Mouse (Mus musculus) cerebellum, postnatal 25 days (tissue): ENCODE data around the gene Clcc1.

Experiments used
- DNase-seq, 2 experiments: peaks; one replicate each; pipeline ENCODE4 v3.0.0; 2021; ENCODE audit warnings: mixed read lengths in 2 of 2

Gene Clcc1

DNA sequence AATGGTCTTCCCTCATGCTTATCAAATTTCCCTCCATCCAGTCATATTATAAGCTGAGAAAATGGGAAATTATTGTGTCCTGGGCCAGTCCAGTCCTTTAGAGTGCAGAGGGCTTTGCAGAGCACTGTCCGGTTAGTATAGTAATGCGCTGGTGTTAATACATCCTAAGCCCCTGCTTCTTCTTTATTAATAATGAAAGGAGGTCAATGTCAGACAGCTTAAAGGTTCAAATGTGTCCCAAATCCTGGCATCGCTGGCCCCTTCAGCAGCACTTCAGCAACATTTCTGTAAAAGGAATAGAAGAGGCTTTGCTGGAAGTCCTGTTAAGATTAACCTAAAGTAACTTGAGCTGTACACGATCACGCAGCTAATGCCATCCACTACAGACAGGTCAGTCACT, 57.6 kb downstream of the Clcc1 start:
- DNase-seq = no peak

DNA sequence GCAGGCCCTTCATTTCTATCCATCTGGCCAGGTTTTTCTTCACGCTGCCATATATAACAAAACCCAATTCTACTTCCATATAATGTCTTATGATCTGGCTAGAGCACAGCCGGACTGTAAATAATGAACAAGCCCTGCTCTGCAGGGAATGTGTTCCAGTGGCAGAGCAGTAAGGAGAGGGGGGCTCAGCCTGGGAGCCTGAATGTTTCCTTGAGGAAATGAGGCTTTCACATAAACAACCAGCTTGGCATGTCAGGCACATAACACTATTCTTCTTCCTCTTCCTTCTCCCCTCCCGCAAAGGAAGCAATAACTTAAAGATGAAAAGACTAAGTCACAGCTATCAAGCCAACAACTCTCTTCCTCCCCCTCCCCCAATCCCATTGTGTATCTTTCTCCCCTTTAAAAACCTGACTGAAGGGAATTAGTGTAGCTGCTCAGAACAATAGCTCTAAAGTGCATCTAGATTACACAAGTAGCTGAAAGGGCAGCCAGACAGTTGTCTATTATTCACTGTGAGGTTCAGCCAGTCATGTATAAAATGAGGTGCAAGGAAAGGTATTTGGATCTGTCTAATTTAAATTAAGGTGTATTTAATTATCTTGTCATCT, 59.5 kb downstream of the Clcc1 start:
- no peak for DNase-seq

DNA sequence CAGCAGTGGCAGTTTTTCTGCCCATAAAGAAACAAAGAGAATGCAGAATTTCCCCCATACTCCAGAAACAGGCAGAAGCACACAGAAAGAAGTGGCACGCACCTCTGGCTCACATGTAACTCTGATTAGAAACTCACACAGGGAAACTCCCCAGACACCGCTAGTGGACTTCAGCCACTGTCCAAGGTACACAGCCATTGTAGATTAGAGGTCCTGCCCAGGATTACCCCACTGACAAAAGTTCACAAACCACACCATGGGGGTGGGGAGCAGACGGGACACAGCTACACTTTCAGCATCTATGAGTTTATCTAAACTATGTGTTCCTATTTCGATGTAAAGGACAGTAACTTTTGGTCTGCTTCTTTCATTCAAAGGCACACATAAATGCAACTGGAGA, 61.1 kb downstream of the Clcc1 start:
- DNase-seq = no peak

DNA sequence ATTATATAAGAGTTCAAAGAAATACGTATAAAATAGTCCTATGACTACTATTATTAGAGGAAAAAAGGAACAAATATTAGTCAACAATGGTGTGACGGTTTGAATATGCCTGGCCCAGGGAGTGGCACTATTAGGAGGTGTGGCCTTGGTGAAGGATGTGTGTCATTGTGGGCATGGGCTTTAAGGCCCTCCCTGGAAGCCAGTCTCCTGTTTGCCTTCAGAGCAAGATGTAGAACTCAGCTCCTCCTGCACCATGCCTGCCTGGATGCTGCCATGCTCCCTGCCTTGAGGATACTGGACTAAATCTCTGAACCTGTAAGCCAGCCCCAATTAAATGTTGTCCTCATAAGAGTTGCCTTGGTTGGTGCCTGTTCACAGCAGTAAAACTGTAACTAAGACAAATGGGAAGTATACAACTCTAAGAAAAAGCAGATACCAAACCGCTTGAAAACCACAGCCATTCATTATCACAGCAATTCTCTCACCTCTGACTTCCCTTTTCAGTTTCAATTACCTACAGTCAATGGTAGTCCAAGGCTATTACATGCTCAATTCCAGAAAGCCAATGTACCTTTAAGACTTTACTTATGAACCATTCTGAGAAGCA, 64.3 kb downstream of the Clcc1 start:
- no peak for DNase-seq

DNA sequence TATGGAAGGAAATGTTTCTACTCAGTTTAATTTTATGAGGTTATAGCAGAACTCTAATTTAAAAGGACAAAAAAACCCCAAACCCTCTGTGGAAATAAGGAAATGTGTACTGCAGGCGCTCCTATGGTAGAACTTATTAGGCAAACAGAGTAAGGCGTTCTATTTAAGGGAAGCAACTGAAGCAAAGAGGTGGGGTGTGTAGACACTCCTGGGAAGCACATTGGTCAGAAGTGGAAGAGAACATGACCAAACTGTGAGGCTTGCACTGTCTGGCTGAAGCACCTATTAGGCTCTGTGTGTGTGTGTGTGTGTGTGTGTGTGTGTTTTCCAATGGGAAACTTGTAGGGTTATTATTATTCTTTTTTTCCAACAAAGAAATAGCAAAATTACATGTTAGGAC, 65.6 kb downstream of the Clcc1 start:
- DNase-seq = no peak

DNA sequence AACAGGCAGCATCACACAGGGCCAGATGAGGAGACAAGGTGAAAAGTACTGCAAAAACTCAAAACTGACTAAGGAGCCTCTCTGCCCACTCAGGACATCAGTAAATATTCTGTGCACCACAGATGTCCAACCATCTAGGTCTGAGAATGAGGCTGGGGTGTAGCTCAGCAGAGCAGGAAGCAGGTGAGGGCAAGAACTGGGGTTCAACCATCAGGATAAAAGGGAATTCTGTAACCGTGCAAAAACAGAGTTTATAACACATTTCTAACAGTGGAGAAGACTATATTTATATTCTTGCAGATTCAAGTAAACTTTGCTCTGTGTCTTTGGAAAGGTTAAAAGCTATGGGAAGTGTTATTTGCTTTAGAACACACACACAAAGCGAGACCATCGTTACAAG, 66.0 kb downstream of the Clcc1 start:
- DNase-seq = no peak

DNA sequence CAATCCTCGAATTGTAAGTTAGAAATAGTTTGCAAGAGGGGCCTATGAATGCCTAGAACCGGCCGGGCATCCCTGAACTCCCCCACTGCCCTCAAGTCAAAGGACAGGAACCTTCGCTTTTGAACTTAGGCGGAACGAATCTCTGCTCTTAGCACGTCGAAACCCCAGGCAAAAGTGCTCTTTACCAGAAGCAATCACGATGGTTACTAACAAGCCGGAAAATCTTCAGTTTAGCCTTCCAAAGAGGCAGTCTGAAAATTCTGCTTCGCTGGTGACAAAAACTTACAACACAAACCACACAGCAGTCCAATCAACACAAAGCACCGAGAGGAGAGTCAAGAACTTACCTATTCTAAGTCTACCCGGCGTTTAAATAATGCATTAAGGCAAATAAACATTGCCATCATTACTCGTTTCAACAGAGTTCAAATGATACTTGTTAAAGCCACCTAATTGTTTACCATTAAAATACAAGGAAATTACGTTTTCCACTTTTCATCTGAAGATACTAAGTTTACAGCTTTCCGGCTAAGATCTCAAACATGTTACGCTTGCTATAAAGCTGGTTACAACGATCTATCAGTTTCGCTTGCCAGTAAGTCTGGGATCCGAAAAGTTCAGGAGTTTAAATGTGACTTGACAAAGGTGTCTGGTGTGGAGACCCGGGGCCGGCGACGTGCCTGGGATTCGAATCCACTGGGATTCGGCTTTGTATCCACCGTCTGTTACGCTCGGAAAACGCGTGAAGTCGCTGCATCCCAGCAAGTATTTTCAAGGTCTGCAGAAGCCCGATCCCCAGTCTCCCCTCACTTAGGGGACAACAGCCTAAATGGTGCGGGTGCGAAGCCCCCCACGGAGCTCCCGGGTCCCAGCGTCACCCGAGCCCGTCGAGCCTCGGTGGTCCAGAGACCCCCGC, 67.6 kb downstream of the Clcc1 start:
- peak in 1 of 2 experiments; percentile 46 for DNase-seq

DNA sequence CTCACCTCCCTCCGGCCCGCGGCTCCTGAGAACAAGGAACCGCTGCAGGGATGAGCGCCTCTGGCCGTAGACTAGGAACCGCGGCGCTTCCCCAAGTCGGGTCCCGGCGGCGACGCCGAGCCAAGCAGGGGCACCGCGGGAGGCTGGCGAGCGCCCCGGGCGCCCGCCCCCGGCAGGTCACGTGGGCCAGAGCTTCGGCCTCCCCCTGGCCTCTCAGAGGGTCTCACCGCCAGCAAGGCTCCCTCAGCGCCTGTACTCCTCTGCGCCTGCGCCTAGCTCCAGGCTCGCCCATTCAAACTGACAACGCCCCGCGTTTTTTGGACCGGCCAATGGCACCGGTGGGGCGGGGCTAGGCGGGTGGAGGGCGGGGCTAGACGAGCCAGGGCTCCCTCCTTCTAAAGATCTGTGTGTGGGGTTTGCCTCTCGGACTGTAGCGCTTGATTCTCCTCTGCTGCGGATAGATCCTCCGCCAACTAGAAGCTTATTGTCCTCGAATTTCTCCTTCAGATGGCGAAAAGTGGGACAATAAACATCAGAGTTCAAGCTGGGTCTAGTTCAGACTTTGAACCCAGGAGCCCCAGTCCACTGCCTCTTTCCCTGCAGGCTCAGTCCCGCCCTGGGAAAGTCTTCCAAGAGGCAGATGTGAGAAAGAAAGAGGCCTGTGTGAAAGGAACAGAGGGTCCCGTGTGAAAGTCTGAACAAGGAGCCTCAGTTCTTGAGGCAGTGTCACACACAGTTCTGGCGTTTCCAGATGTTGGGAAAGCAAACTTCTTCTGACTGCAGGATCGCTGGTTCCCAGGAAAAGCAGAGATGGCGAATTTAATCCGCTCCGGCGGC, 68.5 kb downstream of the Clcc1 start, which contains the start of gene Gpsm2:
Gpsm2 (minus strand) TSS at position 274 of the 837 bp plus-strand sequence.
- peak; percentile 92 to 97 for DNase-seq

DNA sequence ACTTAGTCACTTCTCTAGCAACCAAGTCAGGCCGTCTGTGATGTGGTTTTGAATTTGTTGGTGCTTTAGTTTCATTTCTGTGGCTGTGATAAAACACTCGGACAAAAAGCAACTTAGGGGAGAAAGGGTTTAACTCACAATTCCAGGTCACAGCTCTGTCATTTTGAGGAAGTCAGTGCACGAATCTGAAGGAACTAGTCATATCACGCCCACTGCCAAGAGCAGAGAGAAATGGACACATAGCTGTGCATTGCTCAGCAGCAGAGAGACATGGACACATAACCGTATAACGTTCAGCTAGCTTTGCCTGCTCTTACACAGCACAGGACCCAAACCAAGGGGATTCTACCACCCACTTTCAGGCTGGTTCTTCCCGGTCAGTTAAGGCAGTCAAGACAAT, 72.7 kb downstream of the Clcc1 start:
- DNase-seq = no peak

DNA sequence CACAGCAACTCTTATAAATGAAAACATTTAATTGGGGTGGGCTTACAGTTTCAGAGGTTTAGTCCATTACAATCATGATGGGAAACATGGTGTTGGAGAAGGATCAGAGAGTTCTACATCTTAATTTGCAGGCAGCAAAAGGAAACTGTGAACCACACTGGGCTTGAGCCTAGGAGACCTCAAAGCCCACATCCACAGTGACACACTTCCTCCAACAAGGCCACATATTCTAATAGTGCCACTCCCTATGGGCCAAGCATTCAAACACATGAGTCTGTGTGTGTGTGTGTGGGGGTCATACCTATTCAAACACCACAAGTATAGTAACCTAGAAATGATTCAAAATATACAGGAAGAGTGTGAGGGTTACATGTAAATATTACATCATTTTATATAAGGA, 73.6 kb downstream of the Clcc1 start:
- no peak for DNase-seq

DNA sequence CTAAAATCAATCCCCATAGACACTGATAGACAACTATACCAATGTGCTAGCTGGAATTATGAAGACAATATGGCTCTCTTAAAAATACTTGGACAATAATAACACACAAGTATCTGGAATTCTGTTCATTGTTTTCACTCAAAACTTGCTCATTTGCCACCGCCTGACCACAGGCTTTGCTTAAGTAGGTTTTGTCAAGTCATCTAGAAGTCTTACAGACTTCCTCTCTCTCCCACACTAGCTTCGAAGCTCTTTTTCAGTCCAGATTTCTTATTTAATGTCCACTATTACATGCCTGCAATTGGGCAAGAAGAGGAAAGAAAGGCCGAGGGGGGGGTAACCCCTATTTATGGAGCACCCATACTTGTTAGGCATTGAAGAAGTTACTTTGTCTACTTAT, 74.1 kb downstream of the Clcc1 start:
- DNase-seq = no peak
